Mouse (Mus musculus): ENCODE measurements at regions not wholly inside any gene's neighbourhood (a gene's known extent, or its start where the extent isn't known, plus 50 kb on each side); places are given as distances from the start of the nearest gene placed in this dataset.

DNA sequence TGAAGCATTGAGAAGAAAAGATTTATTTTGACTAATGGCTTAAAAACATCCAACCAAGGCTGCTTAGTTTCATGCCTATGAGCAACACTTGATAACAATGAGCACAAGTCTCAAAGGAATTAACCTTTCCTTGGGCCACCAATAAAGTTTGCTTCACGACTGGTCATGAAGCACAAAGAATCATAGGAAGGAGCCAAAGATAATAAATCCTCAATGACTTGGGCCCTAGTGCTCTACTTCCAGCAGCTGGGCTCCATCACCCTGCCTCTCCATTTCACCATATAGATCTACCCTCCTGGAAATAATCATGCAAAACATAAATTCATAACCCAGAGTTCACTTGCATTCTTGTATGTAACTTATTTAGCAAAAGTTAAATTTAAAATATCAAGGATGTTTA, 289.4 kb downstream of the Cdh11 start:
- Histone ChIP-seq H3K9me3 (no peaks in the 10 kb centered on the region), H3K4me3 (no peak overlapping the region), H3K36me3 (no peaks in the 10 kb centered on the region), H3K27me3 (ENCODE audit: insufficient read depth, poor library complexity, severe bottlenecking) (no peaks in the 10 kb centered on the region), H3K27ac (no peak overlapping the region), H3K4me1 (replicated peaks) (0 out of 2 replicates have a peak, but pooled peaks cover 4% of the 10 kb centered on the region)
- WGBS = 84% methylated on average over 1 of the region's 1 CpGs
- DNase-seq (ENCODE audit: low spot score) = no peak

DNA sequence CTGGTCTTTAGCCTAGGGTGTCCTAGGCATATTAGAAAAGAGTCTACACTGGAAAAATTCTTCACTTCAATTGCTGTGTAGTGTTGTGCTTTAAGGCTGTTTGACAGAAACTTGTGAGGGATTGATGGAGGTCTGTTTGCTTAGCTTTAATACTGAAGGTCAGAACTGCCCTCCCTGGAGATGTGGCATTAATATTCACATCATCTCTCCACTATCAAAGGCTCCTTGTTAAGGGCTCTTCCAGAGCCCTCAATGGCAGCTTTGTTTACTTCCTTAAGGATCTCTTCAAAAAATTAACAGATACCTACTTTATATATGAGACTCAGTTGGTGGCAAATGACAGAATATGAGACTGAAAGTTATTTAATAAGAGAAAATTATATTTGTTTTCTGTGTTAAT, 294.4 kb downstream of the Cdh11 start:
- H3K27ac ChIP-seq = no peak overlapping the region
- no peaks in the 10 kb centered on the region for H3K9me3 ChIP-seq

DNA sequence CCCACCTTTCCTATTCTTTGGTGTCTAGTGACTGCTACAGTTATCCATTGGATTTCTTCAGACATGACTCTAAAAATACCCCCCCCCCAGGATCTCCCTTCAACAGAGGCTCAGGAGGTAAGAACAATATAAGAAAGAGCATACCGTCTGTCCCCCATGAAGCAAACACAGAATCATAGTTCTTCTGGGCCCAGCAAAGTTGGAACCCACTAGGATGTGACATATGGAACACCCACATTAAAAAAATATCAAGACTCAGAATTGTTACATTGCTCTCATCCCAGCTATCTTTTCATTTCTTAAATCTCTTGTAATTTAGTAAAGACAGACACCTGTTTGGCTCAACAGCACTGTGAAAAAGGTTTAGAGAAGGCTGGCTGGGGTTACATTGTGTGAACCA, 297.2 kb downstream of the Cdh11 start:
- Histone ChIP-seq H3K27ac (no peak overlapping the region), H3K4me3 (no peak overlapping the region), H3K36me3 (no peaks in the 10 kb centered on the region), H3K27me3 (ENCODE audit: insufficient read depth, poor library complexity, severe bottlenecking) (no peaks in the 10 kb centered on the region), H3K4me1 (replicated peaks) (no peaks in the 10 kb centered on the region), H3K9me3 (no peaks in the 10 kb centered on the region)
- WGBS = 94% methylated on average over 1 of the region's 1 CpGs
- no peak for DNase-seq (ENCODE audit: low spot score)

More for the DNA sequence above, 294.4 kb downstream of the Cdh11 start:
- Histone ChIP-seq H3K36me3 (no peaks in the 10 kb centered on the region), H3K4me3 (no peak overlapping the region), H3K4me1 (replicated peaks) (no peaks in the 10 kb centered on the region), H3K27me3 (ENCODE audit: insufficient read depth, poor library complexity, severe bottlenecking) (no peaks in the 10 kb centered on the region)
- DNase-seq (ENCODE audit: low spot score) = no peak

DNA sequence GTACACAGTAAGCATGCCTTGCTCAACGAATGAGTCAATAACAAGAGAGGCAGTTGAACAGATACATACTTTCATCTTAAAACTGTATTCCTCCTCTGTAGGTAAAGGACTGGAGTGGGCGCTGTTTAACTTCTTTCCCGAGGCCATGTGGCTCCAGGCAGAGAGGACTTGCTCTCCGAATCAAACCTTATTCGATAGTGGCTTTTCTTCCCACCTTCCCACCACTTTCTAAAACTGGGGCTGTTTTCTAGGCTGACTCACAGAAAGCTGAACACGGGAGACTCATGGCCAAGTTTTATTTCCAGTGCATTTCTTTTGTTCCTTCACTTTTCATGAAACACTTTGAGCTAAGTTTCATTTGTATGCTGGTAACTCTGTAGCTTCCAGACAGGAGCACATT, 297.6 kb downstream of the Cdh11 start:
- no peak for DNase-seq (ENCODE audit: low spot score)
- no peaks in the 10 kb centered on the region for H3K4me1 ChIP-seq (replicated peaks)
- H3K9me3 ChIP-seq = no peaks in the 10 kb centered on the region
- no peaks in the 10 kb centered on the region for H3K36me3 ChIP-seq
- WGBS = 86% methylated on average over 6 of the region's 6 CpGs
- H3K27ac ChIP-seq = no peak overlapping the region
- no peak overlapping the region for H3K4me3 ChIP-seq
- no peaks in the 10 kb centered on the region for H3K27me3 ChIP-seq (ENCODE audit: insufficient read depth, poor library complexity, severe bottlenecking)

DNA sequence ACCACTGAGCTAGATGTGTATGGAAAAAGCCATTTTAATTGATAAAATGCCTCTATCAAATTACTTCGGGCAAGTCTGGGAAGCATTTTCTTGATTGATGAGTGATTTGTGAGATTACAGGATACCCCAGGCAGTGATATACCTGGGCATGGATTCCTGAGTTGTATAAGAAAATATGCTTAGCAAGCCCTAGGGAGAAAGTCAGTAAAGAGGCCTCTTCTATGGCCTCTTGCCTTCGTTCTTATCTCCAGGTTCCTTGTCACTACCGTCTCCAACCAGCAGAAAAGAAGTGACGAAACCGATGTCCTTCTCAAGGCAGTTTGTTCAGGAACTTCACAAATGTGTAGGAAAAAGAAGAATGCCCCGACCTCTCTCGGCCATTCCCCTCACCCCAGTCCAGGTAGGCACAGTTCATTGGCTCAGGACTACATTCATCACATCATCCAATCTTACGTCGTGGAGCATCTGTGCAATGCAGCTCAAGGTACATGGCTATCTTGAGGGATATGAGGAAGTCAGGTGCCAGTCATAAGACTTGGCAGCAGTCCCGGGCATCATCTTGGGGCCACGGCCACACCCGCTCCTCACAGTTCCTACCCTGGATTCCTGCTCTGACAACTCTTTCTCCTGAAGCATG, 310.2 kb downstream of the Cdh11 start:
- WGBS = 94% methylated on average over 12 of the region's 12 CpGs

DNA sequence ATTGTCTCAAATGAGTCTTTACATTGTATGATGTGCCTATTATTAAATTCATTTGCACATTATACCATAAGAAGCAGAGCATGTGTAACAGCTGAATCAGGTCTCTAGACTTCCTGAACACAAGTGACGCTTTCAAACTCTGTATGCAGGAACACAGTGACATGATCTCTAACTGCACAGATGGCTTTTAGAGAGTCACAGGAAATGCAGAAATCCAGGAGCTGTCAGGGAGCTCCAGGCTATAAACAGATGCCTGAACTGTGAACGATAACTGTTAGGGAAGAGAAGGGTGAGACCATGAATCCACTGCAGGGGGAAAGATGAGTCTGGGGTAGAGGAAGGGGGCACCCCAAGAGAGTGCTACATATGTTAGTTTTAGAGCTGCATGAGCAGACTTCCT, 311.2 kb downstream of the Cdh11 start:
- Histone ChIP-seq H3K27me3 (ENCODE audit: insufficient read depth, poor library complexity, severe bottlenecking) (no peaks in the 10 kb centered on the region), H3K9me3 (no peaks in the 10 kb centered on the region), H3K4me3 (no peak overlapping the region), H3K4me1 (replicated peaks) (no peaks in the 10 kb centered on the region), H3K27ac (no peak overlapping the region), H3K36me3 (no peaks in the 10 kb centered on the region)
- 79% methylated on average over 2 of the region's 2 CpGs for WGBS
- no peak for DNase-seq (ENCODE audit: low spot score)

More for the DNA sequence above, 310.2 kb downstream of the Cdh11 start:
- Histone ChIP-seq H3K27me3 (ENCODE audit: insufficient read depth, poor library complexity, severe bottlenecking) (no peaks in the 10 kb centered on the region), H3K4me3 (no peak overlapping the region), H3K27ac (no peak overlapping the region), H3K4me1 (replicated peaks) (no peaks in the 10 kb centered on the region), H3K9me3 (no peaks in the 10 kb centered on the region), H3K36me3 (no peaks in the 10 kb centered on the region)
- DNase-seq (ENCODE audit: low spot score) = no peak

DNA sequence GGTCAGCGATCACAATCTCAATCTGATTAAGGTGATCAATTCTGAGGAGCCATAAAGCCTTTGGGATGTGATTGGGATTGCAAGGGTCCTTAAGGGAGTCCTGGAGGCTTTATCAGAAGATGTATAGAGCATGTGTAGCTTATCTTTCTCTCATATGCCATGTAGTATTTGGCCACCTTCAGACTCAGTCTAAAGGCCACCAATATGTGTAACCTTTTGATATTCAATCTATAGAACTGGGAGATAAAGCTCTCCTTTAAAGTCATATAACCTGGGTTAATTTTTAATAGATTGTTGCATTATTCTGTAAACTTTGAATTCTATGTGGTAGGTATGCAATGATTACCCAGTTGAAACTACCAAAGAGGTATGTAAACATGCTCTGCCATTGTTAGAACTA, 314.1 kb downstream of the Cdh11 start:
- Histone ChIP-seq H3K27ac (no peak overlapping the region), H3K36me3 (no peaks in the 10 kb centered on the region), H3K4me3 (no peak overlapping the region), H3K27me3 (ENCODE audit: insufficient read depth, poor library complexity, severe bottlenecking) (no peaks in the 10 kb centered on the region), H3K4me1 (replicated peaks) (no peaks in the 10 kb centered on the region), H3K9me3 (no peaks in the 10 kb centered on the region)
- WGBS = 97% methylated on average over 1 of the region's 1 CpGs
- DNase-seq (ENCODE audit: low spot score) = no peak

DNA sequence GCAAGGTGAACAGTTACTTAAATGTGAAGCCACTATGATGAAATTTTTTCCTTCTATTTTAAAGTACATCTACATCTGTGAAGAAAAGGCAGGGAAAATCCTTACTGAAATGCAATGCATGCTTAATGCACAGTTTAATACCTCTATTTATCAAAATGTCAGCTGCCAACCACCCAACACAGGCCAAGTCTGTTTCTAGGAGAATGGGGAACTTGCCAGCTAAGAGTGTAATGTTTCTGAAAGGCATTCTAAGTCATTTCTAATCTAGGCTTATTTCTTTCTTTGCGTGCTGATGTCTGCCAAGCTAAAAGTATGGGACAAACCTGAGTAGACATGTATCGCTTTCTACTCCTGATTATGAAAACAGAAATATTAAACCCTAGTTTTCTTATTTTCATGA, 322.8 kb downstream of the Cdh11 start:
- Histone ChIP-seq H3K36me3 (no peaks in the 10 kb centered on the region), H3K4me3 (no peak overlapping the region), H3K4me1 (replicated peaks) (no peaks in the 10 kb centered on the region), H3K27me3 (ENCODE audit: insufficient read depth, poor library complexity, severe bottlenecking) (no peaks in the 10 kb centered on the region), H3K9me3 (no peaks in the 10 kb centered on the region), H3K27ac (no peak overlapping the region)
- WGBS = 97% methylated on average over 2 of the region's 2 CpGs
- DNase-seq (ENCODE audit: low spot score) = no peak

DNA sequence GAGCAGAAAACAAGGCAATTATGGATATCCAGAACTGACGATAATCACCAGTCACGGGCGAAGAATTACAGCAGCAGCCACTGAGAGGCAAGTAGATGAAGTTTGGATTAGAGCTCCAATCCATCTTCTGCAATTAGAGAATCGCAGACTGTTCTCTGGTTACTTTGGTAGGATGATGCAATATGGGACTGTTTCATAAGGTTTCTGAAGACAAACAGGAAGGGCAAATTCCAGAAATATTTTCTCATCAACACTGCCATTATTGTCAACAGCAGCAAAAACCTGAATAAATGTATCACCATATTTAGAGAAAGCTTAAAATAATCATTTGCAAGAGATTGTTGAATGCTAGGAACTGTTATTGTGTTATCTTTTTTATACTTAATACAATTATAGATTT, 342.4 kb downstream of the Cdh11 start:
- no peaks in the 10 kb centered on the region for H3K36me3 ChIP-seq
- no peak overlapping the region for H3K4me3 ChIP-seq
- no peaks in the 10 kb centered on the region for H3K4me1 ChIP-seq (replicated peaks)
- 93% methylated on average over 4 of the region's 4 CpGs for WGBS
- H3K27ac ChIP-seq = no peak overlapping the region
- DNase-seq (ENCODE audit: low spot score) = no peak
- H3K27me3 ChIP-seq (ENCODE audit: insufficient read depth, poor library complexity, severe bottlenecking) = no peaks in the 10 kb centered on the region
- H3K9me3 ChIP-seq = no peaks in the 10 kb centered on the region

DNA sequence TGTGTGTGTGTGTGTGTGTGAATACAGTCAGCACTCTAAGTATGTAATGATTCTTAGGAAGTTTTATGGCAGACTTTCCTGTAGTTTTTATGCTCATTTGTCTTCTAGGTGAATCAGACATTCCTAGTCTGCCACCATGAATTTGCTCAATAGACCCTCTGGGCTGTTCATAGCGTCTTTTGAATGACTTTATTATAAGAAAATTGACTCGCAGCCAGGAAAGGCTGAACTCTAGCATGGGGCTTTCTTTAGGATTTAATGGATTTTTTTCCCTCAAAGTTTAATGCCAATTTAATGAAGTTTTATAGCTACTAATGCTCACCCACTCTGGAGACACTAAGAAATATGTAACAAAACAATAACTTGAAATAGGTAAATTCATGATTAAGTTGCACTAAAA, 363.6 kb downstream of the Cdh11 start:
- Histone ChIP-seq H3K4me1 (replicated peaks) (no peaks in the 10 kb centered on the region), H3K9me3 (no peaks in the 10 kb centered on the region), H3K27ac (no peak overlapping the region), H3K4me3 (no peak overlapping the region), H3K27me3 (ENCODE audit: insufficient read depth, poor library complexity, severe bottlenecking) (no peaks in the 10 kb centered on the region), H3K36me3 (no peaks in the 10 kb centered on the region)
- 80% methylated on average over 2 of the region's 2 CpGs for WGBS
- no peak for DNase-seq (ENCODE audit: low spot score)

DNA sequence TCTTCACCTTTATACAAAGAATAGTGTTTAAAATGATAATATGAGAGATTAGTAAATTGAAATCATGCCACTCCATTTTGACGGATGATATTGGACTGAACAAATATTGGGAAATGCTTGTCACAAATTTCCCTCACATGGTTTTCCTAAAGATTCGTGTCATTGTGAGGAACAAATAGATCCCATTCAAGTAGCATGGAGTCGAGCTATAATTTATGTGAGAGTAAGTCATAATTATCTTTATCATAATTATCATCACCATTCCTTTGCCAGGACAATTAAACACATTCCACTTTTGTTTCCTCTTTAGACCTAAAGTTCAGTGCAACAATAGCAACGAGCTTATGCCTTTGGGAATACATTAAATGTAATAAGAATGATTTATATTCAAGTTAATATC, 370.5 kb downstream of the Cdh11 start:
- no peak for DNase-seq (ENCODE audit: low spot score)
- 84% methylated on average over 4 of the region's 4 CpGs for WGBS
- no peaks in the 10 kb centered on the region for H3K9me3 ChIP-seq
- no peaks in the 10 kb centered on the region for H3K27me3 ChIP-seq (ENCODE audit: insufficient read depth, poor library complexity, severe bottlenecking)
- H3K4me1 ChIP-seq (replicated peaks) = no peaks in the 10 kb centered on the region
- no peaks in the 10 kb centered on the region for H3K36me3 ChIP-seq
- H3K27ac ChIP-seq = no peak overlapping the region
- no peak overlapping the region for H3K4me3 ChIP-seq

DNA sequence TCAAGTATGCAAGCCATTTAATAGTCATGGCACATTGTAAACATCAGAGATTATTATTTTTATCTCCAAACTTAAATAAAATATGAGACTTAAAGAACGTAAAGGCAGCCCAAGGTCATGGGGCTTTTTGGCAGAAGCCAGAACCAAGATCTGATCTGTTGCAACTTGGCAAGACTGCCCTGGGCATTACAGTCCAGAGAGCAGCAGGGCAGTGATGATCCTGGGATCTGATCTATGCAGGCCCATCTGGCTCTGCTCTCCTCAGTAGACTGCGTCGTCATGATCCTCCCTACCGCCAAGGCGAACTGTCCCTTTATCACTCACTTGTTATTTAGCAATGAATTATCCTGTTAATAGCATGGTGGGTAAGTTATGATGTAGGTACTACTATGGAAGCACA, 372.0 kb downstream of the Cdh11 start:
- Histone ChIP-seq H3K4me3 (no peak overlapping the region), H3K4me1 (replicated peaks) (no peaks in the 10 kb centered on the region), H3K9me3 (no peaks in the 10 kb centered on the region), H3K27ac (no peak overlapping the region), H3K36me3 (no peaks in the 10 kb centered on the region), H3K27me3 (ENCODE audit: insufficient read depth, poor library complexity, severe bottlenecking) (no peaks in the 10 kb centered on the region)
- 93% methylated on average over 5 of the region's 5 CpGs for WGBS
- DNase-seq (ENCODE audit: low spot score) = no peak

DNA sequence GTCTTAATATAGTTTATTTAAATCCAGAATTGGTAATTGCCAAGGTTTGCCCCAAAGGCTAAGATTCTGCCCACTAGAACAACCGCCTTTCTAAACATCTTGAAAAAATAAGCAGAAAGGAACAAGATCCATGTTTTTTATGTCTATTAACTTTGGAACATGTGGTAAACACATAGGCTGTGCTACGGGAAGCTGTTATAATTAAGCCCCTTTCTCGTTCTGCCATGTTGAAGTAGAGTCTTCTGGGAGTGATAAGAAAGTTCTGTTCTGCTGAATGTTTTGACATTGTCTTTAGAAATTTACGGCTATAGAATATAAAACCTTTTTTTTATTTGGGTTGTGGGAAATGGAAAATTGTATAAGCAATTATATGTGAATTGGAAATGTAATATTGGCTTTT, 397.9 kb downstream of the Cdh11 start:
- no peak for DNase-seq (ENCODE audit: low spot score)
- H3K27me3 ChIP-seq (ENCODE audit: insufficient read depth, poor library complexity, severe bottlenecking) = no peaks in the 10 kb centered on the region
- 89% methylated on average over 4 of the region's 4 CpGs for WGBS
- H3K4me1 ChIP-seq (replicated peaks) = no peaks in the 10 kb centered on the region
- H3K36me3 ChIP-seq = no peaks in the 10 kb centered on the region
- no peak overlapping the region for H3K4me3 ChIP-seq
- H3K27ac ChIP-seq = no peak overlapping the region
- H3K9me3 ChIP-seq = no peaks in the 10 kb centered on the region

DNA sequence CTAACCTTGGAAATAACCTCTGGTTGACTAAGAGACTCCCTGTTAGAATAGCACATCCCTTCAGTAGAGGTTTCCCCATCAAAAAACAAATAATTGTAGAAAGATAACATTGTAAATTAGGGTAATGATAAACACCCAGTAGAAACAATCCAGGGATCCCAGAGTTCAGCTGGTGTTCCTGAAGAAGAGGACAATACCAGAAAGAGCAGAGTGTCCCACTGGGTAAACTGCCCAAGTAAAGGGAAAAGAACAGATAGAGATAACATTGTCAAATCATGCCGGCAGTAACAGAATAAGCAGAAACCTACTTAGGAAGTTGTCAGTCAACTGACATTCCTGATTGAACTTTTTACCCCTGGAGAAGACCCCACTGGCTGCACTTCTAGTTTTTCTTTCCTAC, 440.1 kb downstream of the Cdh11 start:
- Histone ChIP-seq H3K36me3 (no peaks in the 10 kb centered on the region), H3K27me3 (ENCODE audit: insufficient read depth, poor library complexity, severe bottlenecking) (no peaks in the 10 kb centered on the region), H3K9me3 (no peaks in the 10 kb centered on the region), H3K4me1 (replicated peaks) (no peaks in the 10 kb centered on the region), H3K27ac (no peak overlapping the region), H3K4me3 (no peak overlapping the region)
- 83% methylated on average over 1 of the region's 1 CpGs for WGBS
- DNase-seq (ENCODE audit: low spot score) = no peak

All from hindbrain, embryonic 10.5 days (tissue).